Mouse (Mus musculus) embryonic stem cell, embryonic (primary cell): ENCODE data around the gene Gba2.
"Not testable (repeated sequence)": the region's sequence is repeated elsewhere in the genome, so short reads cannot be mapped to it uniquely, and the experiment has no call there.

ENCODE experiments used
- CTCF ChIA-PET, 4 experiments: fragments of 300-600 bp in 2 of 4; fragments of 350-600 bp in 2 of 4; sonication (Branson Sonifier 250); formaldehyde crosslinking; loops; one replicate each; lab custom pipeline; 2022; ENCODE audit warnings: inconsistent platforms in 2 of 4; lab: Charles Lee
- POLR2A ChIA-PET, 4 experiments: fragments of 300-600 bp in 2 of 4; fragments of 350-600 bp in 2 of 4; sonication (Branson Sonifier 250); formaldehyde crosslinking; loops; one replicate each; lab custom pipeline; 2022; ENCODE audit warnings: antibody characterized with exemption in 4 of 4, inconsistent platforms in 1 of 4; lab: Charles Lee

Gba2 gene

GRCm38 (mm10) chr4:43578376-43579204 lies at the start of gene Gba2, which contains the start of gene Rgp1:
TSS of gene Gba2 (minus strand) at chr4:43578873.
TSS of gene Rgp1 (plus strand) at chr4:43578715.
- ChIA-PET CTCF (interaction anchor here (0.6 to 2.7 kb wide), 27 partner anchors 9 to 824 kb away, joined by 3 to 13 read pairs (median 4); partner anchors contain the start of genes Creb3 (in 2 of the 4), Tln1 (in 2 of the 4), Ccdc107 (in 1 of the 4) and Npr2 (in 1 of the 4)), POLR2A (interaction anchor here (0.6 to 17.8 kb wide), 54 partner anchors 8 to 1529 kb away, joined by 3 to 293 read pairs (median 3); partner anchors contain the start of genes Creb3 (in 4 of the 4), Tln1 (in 4 of the 4), Tpm2 (in 2 of the 4) and Arhgef39 (in 1 of the 4))

GRCm38 (mm10) chr4:43620146-43620778 lies 41.6 kb upstream of the Gba2 start:
- ChIA-PET POLR2A (interaction anchor here in 2 of 4 experiments (0.6 kb wide), 2 partner anchors 13 to 58 kb away, joined by 3 to 5 read pairs; partner anchors contain the start of genes Creb3 (in 1 of the 2) and Tln1 (in 1 of the 2)), CTCF (interaction anchor here in 1 of 4 experiments (1.8 kb wide), 1 partner anchor 10 kb away, joined by 6 read pairs; no protein-coding TSS in a partner anchor)

GRCm38 (mm10) chr4:43613060-43613730 lies 34.5 kb upstream of the Gba2 start:
- CTCF ChIA-PET, result interaction anchor here in 1 of 4 experiments (0.7 kb wide), 1 partner anchor 8 kb away, joined by 3 read pairs; no protein-coding TSS in a partner anchor
- POLR2A ChIA-PET, result interaction anchor here in 1 of 4 experiments (1.0 to 1.4 kb wide), 2 partner anchors 12 to 17 kb away, joined by 4 to 7 read pairs; no protein-coding TSS in a partner anchor

GRCm38 (mm10) chr4:43612534-43612933 lies 33.9 kb upstream of the Gba2 start:
- ChIA-PET CTCF (interaction anchor here in 1 of 4 experiments (0.6 to 0.7 kb wide), 2 partner anchors 7 to 158 kb away, joined by 3 read pairs; no protein-coding TSS in a partner anchor), POLR2A (interaction anchor here in 1 of 4 experiments (1.0 kb wide), 1 partner anchor 13 kb away, joined by 7 read pairs; no protein-coding TSS in a partner anchor)

GRCm38 (mm10) chr4:43604751-43605685 lies 26.3 kb upstream of the Gba2 start:
- POLR2A ChIA-PET, result interaction anchor here in 1 of 4 experiments (0.5 kb wide), 1 partner anchor 45 kb away, joined by 3 read pairs; no protein-coding TSS in a partner anchor
- CTCF ChIA-PET, result interaction anchor here in 3 of 4 experiments (0.6 to 1.0 kb wide), 4 partner anchors 8 to 548 kb away, joined by 3 read pairs; no protein-coding TSS in a partner anchor

- CTCF ChIA-PET, result interaction anchor here in 3 of 4 experiments (0.6 to 0.7 kb wide), 4 partner anchors 12 to 171 kb away, joined by 3 to 10 read pairs (median 4); no protein-coding TSS in a partner anchor
Measured at GRCm38 (mm10) chr4:43604099-43604498, 25.4 kb upstream of the Gba2 start.

GRCm38 (mm10) chr4:43600195-43600934 lies 21.7 kb upstream of the Gba2 start:
- POLR2A ChIA-PET, result interaction anchor here in 2 of 4 experiments (1.0 kb wide), 2 partner anchors 21 to 69 kb away, joined by 3 read pairs; no protein-coding TSS in a partner anchor
- CTCF ChIA-PET, result interaction anchor here in 3 of 4 experiments (0.6 to 1.4 kb wide), 3 partner anchors 71 to 159 kb away, joined by 3 to 4 read pairs (median 3); no protein-coding TSS in a partner anchor

More at GRCm38 (mm10) chr4:43604099-43604498, 25.4 kb upstream of the Gba2 start:
- POLR2A ChIA-PET, result interaction anchor here in 2 of 4 experiments (0.5 to 0.6 kb wide), 5 partner anchors 21 to 98 kb away, joined by 3 to 4 read pairs (median 3); partner anchors contain the start of gene Tln1 (in 1 of the 2)

GRCm38 (mm10) chr4:43598650-43599380 lies 20.1 kb upstream of the Gba2 start:
- CTCF ChIA-PET, result interaction anchor here in 1 of 4 experiments (0.8 kb wide), 1 partner anchor 99 kb away, joined by 3 read pairs; the partner anchor contains the start of gene Arhgef39
- POLR2A ChIA-PET, result interaction anchor here in 1 of 4 experiments (0.5 kb wide), 1 partner anchor 144 kb away, joined by 3 read pairs; no protein-coding TSS in a partner anchor

- CTCF ChIA-PET, result no interaction called here
- POLR2A ChIA-PET, result no interaction called here
Measured at GRCm38 (mm10) chr4:43598200-43598599, 19.5 kb upstream of the Gba2 start.

- POLR2A ChIA-PET, result interaction anchor here in 1 of 4 experiments (0.9 kb wide), 1 partner anchor 18 kb away, joined by 3 read pairs; the partner anchor contains the start of genes Gba2 and Rgp1
- CTCF ChIA-PET, result not testable (repeated sequence)
Measured at GRCm38 (mm10) chr4:43596597-43596996, 17.9 kb upstream of the Gba2 start.

- POLR2A ChIA-PET, result interaction anchor here (0.7 to 1.0 kb wide), 4 partner anchors 14 to 66 kb away, joined by 3 read pairs; partner anchors contain the start of genes Creb3 (in 1 of the 4) and Tln1 (in 1 of the 4)
- CTCF ChIA-PET, result interaction anchor here in 1 of 4 experiments (1.0 kb wide), 1 partner anchor 37 kb away, joined by 6 read pairs; no protein-coding TSS in a partner anchor
Measured at GRCm38 (mm10) chr4:43593453-43593852, 14.8 kb upstream of the Gba2 start.

GRCm38 (mm10) chr4:43591961-43592360 lies 13.3 kb upstream of the Gba2 start:
- POLR2A ChIA-PET, result interaction anchor here in 3 of 4 experiments (0.6 to 1.8 kb wide), 5 partner anchors 13 to 29 kb away, joined by 3 to 5 read pairs (median 3); partner anchors contain the start of genes Gba2 (in 2 of the 3), Rgp1 (in 2 of the 3) and Tln1 (in 1 of the 3)

GRCm38 (mm10) chr4:43591543-43591942 lies 12.9 kb upstream of the Gba2 start:
- POLR2A ChIA-PET, result interaction anchor here in 3 of 4 experiments (0.6 to 1.8 kb wide), 5 partner anchors 10 to 29 kb away, joined by 3 to 5 read pairs (median 3); partner anchors contain the start of genes Rgp1 (in 2 of the 3), Gba2 (in 1 of the 3) and Tln1 (in 1 of the 3)
- CTCF ChIA-PET, result interaction anchor here in 2 of 4 experiments (0.6 to 0.7 kb wide), 2 partner anchors 12 to 471 kb away, joined by 3 to 4 read pairs; no protein-coding TSS in a partner anchor

More at GRCm38 (mm10) chr4:43591961-43592360, 13.3 kb upstream of the Gba2 start:
- CTCF ChIA-PET, result interaction anchor here in 1 of 4 experiments (0.6 kb wide), 1 partner anchor 12 kb away, joined by 3 read pairs; no protein-coding TSS in a partner anchor

- POLR2A ChIA-PET, result interaction anchor here (0.5 to 17.8 kb wide), 7 partner anchors 9 to 149 kb away, joined by 3 to 293 read pairs (median 4); partner anchors contain the start of genes Gba2 (in 3 of the 4), Rgp1 (in 3 of the 4), Creb3 (in 2 of the 4) and Tln1 (in 2 of the 4)
- CTCF ChIA-PET, result interaction anchor here in 1 of 4 experiments (1.0 kb wide), 1 partner anchor 9 kb away, joined by 3 read pairs; the partner anchor contains the start of genes Gba2 and Rgp1
Measured at GRCm38 (mm10) chr4:43587681-43588080, 9.0 kb upstream of the Gba2 start.
